Mouse (Mus musculus): Measurements from ENCODE around the gene Plxnd1. TPM values are rescaled to one million over a fixed set of nuclear protein-coding genes. Genes with fewer than 3 reads are reported as not detected.

The Plxnd1 gene
- total RNA-seq, 2 experiments from 2014 or later: 88.0 to 151 TPM

- ATAC-seq (ENCODE audit: poor library complexity, severe bottlenecking): no peak
Measured at GRCm38 (mm10) chr6:115959151-115959691, 35.6 kb downstream of the Plxnd1 start.

- no peak for ATAC-seq (ENCODE audit: poor library complexity, severe bottlenecking)
Measured at GRCm38 (mm10) chr6:115958445-115958844, 36.4 kb downstream of the Plxnd1 start.

GRCm38 (mm10) chr6:115957681-115958080 is 37.1 kb downstream of the Plxnd1 start:
- no peak for ATAC-seq (ENCODE audit: poor library complexity, severe bottlenecking)

DNA sequence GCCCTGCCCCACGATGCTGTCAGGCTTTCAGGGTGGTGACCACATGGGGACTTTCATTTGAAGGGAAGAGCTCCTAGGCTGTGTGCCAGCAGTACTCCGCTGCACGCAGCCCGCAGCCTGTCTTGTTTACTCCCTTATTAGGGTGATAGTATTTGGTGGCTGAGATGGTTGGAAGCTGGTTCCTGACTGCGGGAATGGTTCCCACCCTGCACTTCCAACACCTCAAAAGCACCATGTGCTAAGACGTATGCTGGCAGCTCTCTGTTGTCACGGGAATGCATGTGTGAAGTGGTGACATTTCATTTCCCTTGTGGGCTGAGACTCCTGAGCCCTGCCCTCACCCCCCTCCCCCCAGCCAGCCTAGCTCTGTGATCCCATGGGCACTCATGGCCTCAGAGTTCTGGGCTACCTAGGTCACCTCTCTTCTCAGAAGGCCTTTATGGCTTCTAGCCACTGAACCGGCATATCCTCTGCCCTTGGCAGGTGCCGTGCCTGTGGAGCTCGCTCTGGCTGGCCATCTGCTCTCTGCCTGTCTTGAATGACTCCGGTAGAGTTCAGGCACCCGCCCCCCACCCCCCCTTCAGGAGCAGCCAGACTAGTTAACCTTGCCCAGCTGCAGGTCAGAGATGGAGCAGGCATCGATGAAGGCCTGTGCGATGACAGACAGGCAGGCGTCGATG is 37.7 kb downstream of the Plxnd1 start:
- ATAC-seq (ENCODE audit: poor library complexity, severe bottlenecking): no peak

DNA sequence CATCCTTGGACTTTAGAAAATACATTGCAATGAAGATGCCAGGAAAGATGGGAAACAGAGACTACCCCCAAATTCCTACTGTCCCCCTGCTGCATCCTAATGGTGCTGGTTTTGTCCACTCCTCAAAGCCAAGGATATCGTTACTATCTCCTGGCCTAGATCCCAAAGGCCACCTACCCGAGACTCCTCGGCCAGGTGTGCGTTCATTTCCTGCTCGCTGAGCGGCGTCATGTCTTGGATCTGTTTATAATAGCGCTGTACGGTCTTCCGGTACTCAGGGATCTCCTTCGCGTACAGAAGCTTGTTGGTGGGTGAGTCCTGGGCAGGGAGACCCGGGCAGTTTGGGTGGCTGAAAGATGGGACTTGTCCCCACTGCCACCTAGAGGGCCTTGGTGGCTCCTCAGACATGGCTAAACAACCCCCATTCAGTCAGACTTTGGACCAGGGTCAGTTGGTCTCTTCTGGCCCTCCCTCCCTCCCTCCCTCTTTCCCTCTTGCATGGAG is 38.3 kb downstream of the Plxnd1 start:
- ATAC-seq (ENCODE audit: poor library complexity, severe bottlenecking): no peak

- no peak for ATAC-seq (ENCODE audit: poor library complexity, severe bottlenecking)
Measured at GRCm38 (mm10) chr6:115955664-115956063, 39.1 kb downstream of the Plxnd1 start.

DNA sequence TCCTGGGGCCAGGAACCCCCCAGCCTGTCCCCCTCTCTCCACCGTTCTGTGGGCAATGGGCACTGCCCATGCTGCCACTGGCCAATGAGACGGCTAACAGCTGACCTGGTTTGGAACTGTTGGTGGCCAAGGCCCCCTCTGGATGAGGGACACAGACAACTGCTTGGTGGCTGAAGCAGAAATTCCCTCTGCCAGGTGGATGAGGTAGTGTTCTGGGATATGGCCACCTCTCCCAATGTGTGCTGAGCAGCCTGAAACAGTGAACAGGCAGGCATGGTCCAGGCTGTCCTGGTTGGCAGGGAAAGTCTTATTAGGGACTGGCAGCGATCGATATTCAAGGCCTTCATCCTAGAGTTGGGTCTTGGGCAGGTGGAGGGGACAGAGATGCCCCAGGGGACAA is 39.6 kb downstream of the Plxnd1 start:
- no peak for ATAC-seq (ENCODE audit: poor library complexity, severe bottlenecking)

DNA sequence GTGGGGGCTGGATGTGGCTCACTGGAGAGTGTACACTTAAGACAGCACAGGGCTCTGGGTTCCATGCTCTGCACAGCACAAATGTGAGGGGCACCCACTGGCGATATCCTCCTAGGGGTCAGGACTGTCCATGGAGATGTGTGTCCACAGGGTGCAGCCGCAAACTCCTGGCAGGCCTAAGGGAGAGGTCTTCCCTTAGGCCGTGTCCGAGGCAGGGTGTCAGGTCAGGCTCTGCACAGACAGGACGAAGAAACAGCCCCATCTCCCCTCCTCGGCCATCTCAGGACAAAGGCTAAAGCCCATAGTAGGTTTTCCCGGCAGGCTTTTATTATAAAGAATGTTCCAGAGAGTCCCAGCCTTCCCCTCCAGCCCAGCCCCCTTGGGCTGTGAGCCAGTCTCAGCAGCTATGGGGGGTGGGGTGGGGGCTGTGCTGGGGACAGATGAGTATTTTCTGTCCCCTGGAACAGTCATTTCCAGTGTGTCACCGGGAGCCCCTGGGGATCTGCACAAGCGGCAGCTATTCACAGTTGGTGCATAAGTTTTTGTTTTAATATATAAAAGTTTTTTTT is 40.2 kb downstream of the Plxnd1 start:
- ATAC-seq (ENCODE audit: poor library complexity, severe bottlenecking): no peak

GRCm38 (mm10) chr6:115946389-115946788 is 48.4 kb downstream of the Plxnd1 start:
- ATAC-seq (ENCODE audit: poor library complexity, severe bottlenecking): peak; percentile 62

GRCm38 (mm10) chr6:115945633-115946032 is 49.2 kb downstream of the Plxnd1 start:
- no peak for ATAC-seq (ENCODE audit: poor library complexity, severe bottlenecking)

- ATAC-seq (ENCODE audit: poor library complexity, severe bottlenecking): no peak
Measured at GRCm38 (mm10) chr6:115944638-115945037, 50.2 kb downstream of the Plxnd1 start, which contains the start of gene H1foo. TSS of gene H1foo (plus strand) at chr6:115944938.

DNA sequence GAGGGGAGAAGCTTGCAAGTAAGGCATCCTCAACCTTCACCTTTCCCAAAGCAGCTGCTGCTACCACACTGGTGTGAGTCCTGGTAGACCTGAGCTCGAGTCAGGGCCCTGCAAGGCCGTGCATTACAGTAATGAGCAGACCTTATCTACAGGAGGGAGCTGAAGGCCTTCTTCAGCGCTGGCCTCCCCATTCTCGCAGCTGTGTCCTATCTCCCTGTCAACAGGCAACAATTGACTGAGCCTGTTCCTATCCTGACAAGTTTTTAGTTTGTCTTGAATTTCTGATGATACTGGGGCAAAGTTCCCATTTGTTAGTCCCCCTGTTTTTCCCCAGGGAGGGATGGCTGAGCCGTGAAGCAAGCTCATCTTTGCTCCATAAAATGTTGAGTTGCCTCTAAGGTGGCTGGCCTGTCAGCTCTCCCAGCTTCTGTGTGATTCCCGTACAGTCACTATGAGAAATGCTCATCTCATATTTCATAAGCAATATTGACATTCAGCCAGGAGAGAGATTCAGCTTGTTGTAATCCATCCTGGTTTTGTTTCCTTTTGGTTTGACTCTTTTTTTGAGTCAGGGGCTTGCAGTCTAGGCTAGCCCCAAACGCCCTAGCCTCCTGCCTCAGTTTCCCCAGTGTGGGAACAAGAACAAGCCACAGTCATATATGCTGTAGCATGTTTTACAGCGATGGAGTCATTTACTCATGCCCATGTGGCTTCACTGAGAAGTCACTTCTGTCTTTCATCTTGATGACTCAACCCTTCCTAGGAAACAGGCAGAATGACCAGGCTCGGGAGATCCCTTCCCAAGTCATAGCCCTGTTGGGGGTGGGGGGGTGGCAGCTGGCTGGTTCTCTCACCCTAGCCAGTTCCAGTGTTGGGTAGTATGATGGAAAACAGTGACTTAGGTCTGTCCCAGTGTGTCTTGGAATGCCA is 51.0 kb downstream of the Plxnd1 start:
- ATAC-seq (ENCODE audit: poor library complexity, severe bottlenecking): no peak

DNA sequence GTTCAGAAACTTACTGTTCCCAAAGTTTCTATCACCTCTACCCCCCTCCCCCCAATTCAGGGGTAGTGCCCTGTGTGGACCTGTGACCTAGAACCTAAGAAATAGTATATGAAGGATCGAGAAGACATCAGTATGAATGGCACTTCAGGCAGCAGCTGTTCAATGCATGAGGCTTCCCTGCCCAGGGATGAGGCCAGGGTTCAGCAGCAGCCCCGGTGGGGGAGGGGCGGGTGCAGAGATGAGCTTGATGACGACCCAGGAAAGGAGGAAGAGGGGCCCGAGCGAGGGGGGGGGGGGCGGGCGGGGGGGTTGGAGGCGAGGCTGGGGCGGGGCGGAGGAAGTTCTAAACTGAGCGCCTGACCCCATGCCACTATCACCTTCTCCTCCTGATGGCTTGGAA is 53.7 kb downstream of the Plxnd1 start:
- peak; percentile 51 for ATAC-seq (ENCODE audit: poor library complexity, severe bottlenecking)

DNA sequence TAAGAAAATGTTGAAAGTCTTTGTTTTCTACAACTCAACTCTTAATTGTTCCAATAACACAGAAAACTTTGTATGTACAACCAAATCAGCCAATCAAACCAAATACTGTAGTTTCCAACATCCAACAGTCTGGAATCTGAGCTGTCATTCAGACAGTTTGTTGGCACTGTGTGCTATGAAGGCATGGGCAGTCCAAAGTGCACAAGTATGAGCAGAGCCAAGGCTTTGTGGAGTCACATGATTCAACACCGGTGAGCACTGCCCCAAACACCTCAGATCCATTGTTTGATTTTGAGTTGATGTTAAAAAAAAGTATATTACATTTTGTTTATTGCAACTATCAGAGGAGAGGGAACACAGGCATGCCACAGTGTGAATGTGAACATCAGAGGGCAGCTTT is 54.2 kb downstream of the Plxnd1 start:
- ATAC-seq (ENCODE audit: poor library complexity, severe bottlenecking): no peak

DNA sequence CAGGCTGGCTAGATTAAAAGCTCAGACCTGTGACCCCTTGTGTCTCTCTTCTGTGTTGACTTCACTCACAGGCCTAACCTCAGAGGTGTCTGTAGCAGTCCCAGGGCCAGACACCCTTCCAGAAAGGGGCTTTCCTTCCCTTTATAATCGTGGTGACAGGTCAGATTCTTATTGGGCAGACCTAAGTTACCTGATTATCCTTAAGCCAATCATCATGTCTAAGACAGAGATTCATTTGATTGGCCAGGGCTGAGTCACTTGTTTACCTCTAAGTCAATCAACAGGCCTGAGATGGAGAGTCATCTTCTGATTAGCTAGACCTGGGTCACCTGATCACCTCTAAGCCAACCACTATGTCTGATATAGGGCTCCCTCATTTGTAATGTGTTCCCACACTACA is 56.0 kb downstream of the Plxnd1 start:
- no peak for ATAC-seq (ENCODE audit: poor library complexity, severe bottlenecking)

- no peak for ATAC-seq (ENCODE audit: poor library complexity, severe bottlenecking)
Measured at GRCm38 (mm10) chr6:115938011-115938410, 56.8 kb downstream of the Plxnd1 start.

- ATAC-seq (ENCODE audit: poor library complexity, severe bottlenecking): no peak
Measured at GRCm38 (mm10) chr6:115935544-115935943, 59.3 kb downstream of the Plxnd1 start.

GRCm38 (mm10) chr6:115932391-115932790 is 62.4 kb downstream of the Plxnd1 start:
- no peak for ATAC-seq (ENCODE audit: poor library complexity, severe bottlenecking)

GRCm38 (mm10) chr6:115931639-115932038 is 63.2 kb downstream of the Plxnd1 start, which contains the start of gene Rho:
TSS of gene Rho (plus strand) at chr6:115931748.
- ATAC-seq (ENCODE audit: poor library complexity, severe bottlenecking): no peak

GRCm38 (mm10) chr6:115930018-115930417 is 64.8 kb downstream of the Plxnd1 start:
- ATAC-seq (ENCODE audit: poor library complexity, severe bottlenecking): no peak
